Mouse (Mus musculus) CH12.LX (cell line): ENCODE results near the gene Vamp4. TPM values are rescaled to one million over a fixed set of nuclear protein-coding genes. Genes with fewer than 3 reads are reported as not detected.

Experiments used
- DNase-seq: peaks from one replicate; pipeline ENCODE4 v3.0.0-alpha.2; 2013; ENCODE audit errors: extremely low read depth
- H3K27ac ChIP-seq: 2 replicates; pipeline ENCODE4 v1.5.1; 2012; ENCODE audit warnings: low read depth, mild to moderate bottlenecking, control low read depth, moderate library complexity; ENCODE audit not compliant: insufficient read depth
- H3K27me3 ChIP-seq: replicated peaks from 2 replicates; pipeline ENCODE3; 2012; ENCODE audit warnings: inconsistent platforms
- H3K36me3 ChIP-seq, 2 experiments: replicated peaks in 1 of 2; 2 replicates each; pipeline versions ENCODE3 to v1.6.1; 2012; ENCODE audit warnings: inconsistent platforms in 1 of 2, low read length in 1 of 2, mild to moderate bottlenecking in 1 of 2, mixed read lengths in 1 of 2, moderate library complexity in 1 of 2; ENCODE audit not compliant: control insufficient read depth in 1 of 2, insufficient read depth in 1 of 2
- H3K4me1 ChIP-seq, 2 experiments: 2 replicates each; pipeline ENCODE4 v1.6.1; 2012; ENCODE audit warnings: inconsistent platforms in 1 of 2, moderate library complexity in 1 of 2; ENCODE audit not compliant: insufficient read depth in 2 of 2, control insufficient read depth in 1 of 2
- H3K4me2 ChIP-seq: 2 replicates; pipeline ENCODE4 v1.6.1; 2012; ENCODE audit warnings: low read depth, mild to moderate bottlenecking, control low read depth; ENCODE audit not compliant: poor library complexity, insufficient read depth, severe bottlenecking
- H3K4me3 ChIP-seq, 3 experiments: fragments of 150-350 bp in 1 of 3; sonication (generic) in 1 of 3; replicated peaks in 1 of 3; 2 replicates each; pipeline versions ENCODE3 to v1.5.1; 2011 to 2012; ENCODE audit warnings: low read depth in 2 of 3, low read length in 2 of 3, mild to moderate bottlenecking in 2 of 3, moderate library complexity in 2 of 3, control low read depth in 1 of 3, improper control_type of control experiment in 1 of 3, inconsistent platforms in 1 of 3, mixed read lengths in 1 of 3; ENCODE audit not compliant: poor library complexity in 1 of 3
- H3K79me2 ChIP-seq: replicated peaks from 2 replicates; pipeline ENCODE4 v1.6.1; 2012; ENCODE audit warnings: mild to moderate bottlenecking, moderate library complexity; ENCODE audit not compliant: control insufficient read depth, poor library complexity, insufficient read depth, severe bottlenecking; ENCODE audit errors: extremely low read depth
- H3K9ac ChIP-seq: 2 replicates; pipeline ENCODE4 v1.6.1; 2012; ENCODE audit warnings: low read depth, mild to moderate bottlenecking, control low read depth, moderate library complexity; ENCODE audit not compliant: insufficient read depth
- H3K9me3 ChIP-seq: replicated peaks from 2 replicates; pipeline ENCODE3; 2012; ENCODE audit warnings: low read length, inconsistent platforms, mixed read lengths
- BHLHE40 ChIP-seq: IDR thresholded peaks from 2 replicates; pipeline ENCODE4 v1.6.1; 2011; ENCODE audit warnings: mild to moderate bottlenecking, low read depth, low read length, improper control_type of control experiment
- CHD2 ChIP-seq: IDR thresholded peaks from 2 replicates; pipeline ENCODE4 v1.6.1; 2011; ENCODE audit warnings: low read length, improper control_type of control experiment
- CTCF ChIP-seq, 2 experiments: IDR thresholded peaks in 1 of 2; conservative IDR thresholded peaks in 1 of 2; 2 replicates each; pipeline ENCODE4 v1.5.1; 2011 to 2012; ENCODE audit warnings: low read depth in 2 of 2, low read length in 2 of 2, improper control_type of control experiment in 1 of 2, inconsistent platforms in 1 of 2, mild to moderate bottlenecking in 1 of 2, moderate library complexity in 1 of 2
- E2F4 ChIP-seq: IDR thresholded peaks from 2 replicates; pipeline ENCODE4 v1.6.1; 2011; ENCODE audit warnings: low read depth, low read length, improper control_type of control experiment; ENCODE audit not compliant: insufficient replicate concordance
- ELF1 ChIP-seq: IDR thresholded peaks from 2 replicates; pipeline ENCODE4 v1.6.1; 2014; ENCODE audit warnings: low read depth, mild to moderate bottlenecking, inconsistent platforms, low read length, improper control_type of control experiment
- EP300 ChIP-seq: IDR thresholded peaks from 2 replicates; pipeline ENCODE4 v1.6.1; 2011; ENCODE audit warnings: low read length, improper control_type of control experiment
- ETS1 ChIP-seq: conservative IDR thresholded peaks from 2 replicates; pipeline ENCODE4 v1.6.1; 2012; ENCODE audit warnings: low read depth, mild to moderate bottlenecking, inconsistent platforms, low read length, improper control_type of control experiment, moderate library complexity
- GABPA ChIP-seq: IDR thresholded peaks from 2 replicates; pipeline ENCODE4 v1.6.1; 2012; ENCODE audit warnings: low read depth, low read length, improper control_type of control experiment, inconsistent platforms; ENCODE audit not compliant: insufficient replicate concordance
- JUN ChIP-seq: IDR thresholded peaks from 2 replicates; pipeline ENCODE4 v1.6.1; 2011; ENCODE audit warnings: low read depth, mild to moderate bottlenecking, low read length, improper control_type of control experiment, moderate library complexity; ENCODE audit not compliant: insufficient read depth
- JUND ChIP-seq: conservative IDR thresholded peaks from 2 replicates; pipeline ENCODE4 v1.6.1; 2011; ENCODE audit warnings: low read depth, low read length, improper control_type of control experiment
- MAFK ChIP-seq: IDR thresholded peaks from 2 replicates; pipeline ENCODE4 v1.6.1; 2011; ENCODE audit warnings: low read length, improper control_type of control experiment; ENCODE audit not compliant: insufficient replicate concordance
- MAX ChIP-seq: IDR thresholded peaks from 2 replicates; pipeline ENCODE4 v1.6.1; 2011; ENCODE audit warnings: low read length, improper control_type of control experiment
- MAZ ChIP-seq: IDR thresholded peaks from 2 replicates; pipeline ENCODE4 v1.6.1; 2012; ENCODE audit warnings: low read depth, mild to moderate bottlenecking, inconsistent platforms, low read length, improper control_type of control experiment, moderate library complexity
- MEF2A ChIP-seq: IDR thresholded peaks from 2 replicates; pipeline ENCODE4 v1.6.1; 2014; ENCODE audit warnings: low read depth, mild to moderate bottlenecking, inconsistent platforms, low read length, improper control_type of control experiment, borderline replicate concordance
- MXI1 ChIP-seq: IDR thresholded peaks from 2 replicates; pipeline ENCODE4 v1.6.1; 2011; ENCODE audit warnings: mild to moderate bottlenecking, low read depth, low read length, improper control_type of control experiment
- NELFE ChIP-seq: IDR thresholded peaks from 2 replicates; pipeline ENCODE4 v1.6.1; 2011; ENCODE audit warnings: low read depth, low read length, improper control_type of control experiment
- NRF1 ChIP-seq: IDR thresholded peaks from 2 replicates; pipeline ENCODE4 v1.6.1; 2014; ENCODE audit warnings: low read depth, mild to moderate bottlenecking, inconsistent platforms, low read length, improper control_type of control experiment, moderate library complexity
- PAX5 ChIP-seq: IDR thresholded peaks from 2 replicates; pipeline ENCODE4 v1.6.1; 2012; ENCODE audit warnings: low read length, inconsistent platforms, mixed read lengths
- POLR2A ChIP-seq: IDR thresholded peaks from 2 replicates; pipeline ENCODE4 v1.6.1; 2011; ENCODE audit warnings: low read depth, mild to moderate bottlenecking, improper control_type of control experiment, low read length
- POLR2AphosphoS2 ChIP-seq: IDR thresholded peaks from 2 replicates; pipeline ENCODE4 v1.6.1; 2011; ENCODE audit warnings: low read depth, low read length, improper control_type of control experiment
- RAD21 ChIP-seq: IDR thresholded peaks from 2 replicates; pipeline ENCODE4 v1.6.1; 2011; ENCODE audit warnings: low read depth, mild to moderate bottlenecking, low read length, improper control_type of control experiment, moderate library complexity
- SIN3A ChIP-seq: IDR thresholded peaks from 2 replicates; pipeline ENCODE4 v1.6.1; 2012; ENCODE audit warnings: low read length, improper control_type of control experiment, inconsistent platforms
- SMC3 ChIP-seq: IDR thresholded peaks from 2 replicates; pipeline ENCODE4 v1.6.1; 2011; ENCODE audit warnings: low read depth, low read length, improper control_type of control experiment
- TBP ChIP-seq: conservative IDR thresholded peaks from 2 replicates; pipeline ENCODE4 v1.6.1; 2011; ENCODE audit warnings: low read depth, low read length, improper control_type of control experiment
- TCF12 ChIP-seq: IDR thresholded peaks from 2 replicates; pipeline ENCODE4 v1.6.1; 2014; ENCODE audit warnings: low read depth, mild to moderate bottlenecking, inconsistent platforms, low read length, improper control_type of control experiment
- UBTF ChIP-seq: IDR thresholded peaks from 2 replicates; pipeline ENCODE4 v1.6.1; 2012; ENCODE audit warnings: low read depth, mild to moderate bottlenecking, inconsistent platforms, low read length, improper control_type of control experiment, moderate library complexity
- USF1 ChIP-seq: IDR thresholded peaks from 2 replicates; pipeline ENCODE4 v1.6.1; 2014; ENCODE audit warnings: low read depth, mild to moderate bottlenecking, inconsistent platforms, low read length, improper control_type of control experiment
- ZC3H11A ChIP-seq: IDR thresholded peaks from 2 replicates; pipeline ENCODE4 v1.6.1; 2012; ENCODE audit warnings: low read depth, mild to moderate bottlenecking, inconsistent platforms, low read length, improper control_type of control experiment
- ZKSCAN1 ChIP-seq: IDR thresholded peaks from 2 replicates; pipeline ENCODE4 v1.6.1; 2012; ENCODE audit warnings: low read depth, inconsistent platforms, low read length, improper control_type of control experiment, borderline replicate concordance
- ZMIZ1 ChIP-seq: IDR thresholded peaks from 2 replicates; pipeline ENCODE4 v1.6.1; 2012; ENCODE audit warnings: low read depth, mild to moderate bottlenecking, inconsistent platforms, low read length, improper control_type of control experiment
- dilution Hi-C: fragments of 300-500 bp; cut with MboI; formaldehyde crosslinking; loops from 2 replicates; pipeline ENCODE4 v1.14.3; 2020; ENCODE audit warnings: low sequenced_read_pairs; ENCODE audit not compliant: extremely low pct_unique_long_range_greater_than_20kb, extremely low pct_ligation_motif_present
- in situ Hi-C: fragments of 300-500 bp; cut with MboI; formaldehyde crosslinking; loops from 3 replicates; pipeline ENCODE4 v1.14.3; 2019; ENCODE audit warnings: low sequenced_read_pairs, low pct_ligation_motif_present, low pct_unique_long_range_greater_than_20kb, mixed read lengths
- polyA plus RNA-seq: library from polyadenylated mRNA; unstranded; fragments of >175 nt; gene quantifications from 2 replicates; pipeline ENCODE4 v1.2.1, GENCODE M21; 2012; ENCODE audit warnings: low read depth; ENCODE audit not compliant: insufficient read length
- total RNA-seq, 2 experiments: library from RNA; depleted of rRNA; stranded (reverse); fragments of 300-350 nt in 1 of 2; fragments of >200 nt in 1 of 2; gene quantifications; 2 replicates each; pipeline ENCODE4 v1.2.3; 2012 to 2014

The Vamp4 gene
- total and polyA plus RNA-seq, 3 experiments: 17.9 to 38.5 (median 36.8) TPM

GRCm38 (mm10) chr1:162547607-162548006, 22.7 kb upstream of the Vamp4 start:
- Histone ChIP-seq H3K79me2 (peaks cover 21% of the 10 kb centered on the region), H3K4me3 (peak overlapping the region; percentile 72 to 98 (median 72)), H3K27ac (no peak overlapping the region), H3K36me3 (peaks cover 28 to 40% of the 10 kb centered on the region in 2 experiments), H3K9ac (peak overlapping the region; percentile 61), H3K4me2 (peak overlapping the region; percentile 77), H3K9me3 (no peaks in the 10 kb centered on the region), H3K4me1 (peaks cover 4 to 26% of the 10 kb centered on the region in 2 experiments; a peak in 3 of 4 replicates), H3K27me3 (no peaks in the 10 kb centered on the region)
- dilution Hi-C loops: no loop called here
- in situ Hi-C loops: no loop called here
- TF ChIP-seq ZKSCAN1 (no peak), RAD21 (no peak), POLR2AphosphoS2 (no peak), ZC3H11A (no peak), E2F4 (no peak), MAX (no peak), ETS1 (no peak), MAZ (no peak), JUN (no peak), POLR2A (no peak), UBTF (no peak), SIN3A (no peak), PAX5 (no peak), MAFK (no peak), MXI1 (no peak), TBP (no peak), JUND (no peak)
- DNase-seq: no peak

GRCm38 (mm10) chr1:162548016-162548916, 22.0 kb upstream of the Vamp4 start, which contains the start of gene Mettl13:
TSS of gene Mettl13 (minus strand) at chr1:162548551.
- in situ Hi-C loops (no loop called here), dilution Hi-C loops (no loop called here)
- peak within 1 kb of the TSS; percentile 94 for H3K4me2 ChIP-seq
- peak within 1 kb of the TSS; percentile 72 to 98 (median 72) for H3K4me3 ChIP-seq
- no peaks in the 10 kb centered on the region for H3K9me3 ChIP-seq
- H3K9ac ChIP-seq: peak within 1 kb of the TSS; percentile 61
- H3K36me3 ChIP-seq: peaks cover 21 to 33% of the 10 kb centered on the region in 2 experiments
- H3K27me3 ChIP-seq: no peaks in the 10 kb centered on the region
- peak; percentile 93 for DNase-seq
- H3K27ac ChIP-seq: 0 out of 2 replicates have a peak within 1 kb of the TSS, but pooled peaks have one; percentile 25
- H3K79me2 ChIP-seq: peaks cover 21% of the 10 kb centered on the region
- H3K4me1 ChIP-seq: peaks cover 4 to 26% of the 10 kb centered on the region in 2 experiments; a peak in 3 of 4 replicates
- TF ChIP-seq ELF1 (peak; percentile 85), USF1 (peak; percentile 60), BHLHE40 (peak; percentile 96), TCF12 (0 out of 2 replicates have a peak, but pooled peaks have one; percentile 27), MEF2A (no peak), MXI1 (peak; percentile 99), GABPA (no peak; the same call in 1 of the 2 replicates), JUND (peak; percentile 76; the same call in 1 of the 2 replicates), EP300 (no peak), RAD21 (no peak), PAX5 (no peak), NELFE (peak; percentile 87), TBP (peak; percentile 61; the same call in 1 of the 2 replicates), ZMIZ1 (no peak; the same call in 1 of the 2 replicates), MAX (peak; percentile 97), UBTF (no peak), SMC3 (no peak), CTCF (conservative IDR thresholded peaks at IDR 0.05 in 1 of 2, IDR thresholded peaks at IDR 0.05 in 1 of 2; ENCODE audit: low read depth in 2 of 2, low read length in 2 of 2) (no peak), POLR2AphosphoS2 (no peak), ZKSCAN1 (no peak), POLR2A (peak; percentile 92), NRF1 (peak; percentile 94), CHD2 (peak; percentile 63)
